Mouse (Mus musculus) thymus, adult 2 months (tissue): ENCODE measurements around the gene Chst11.

ENCODE experiments used
- CTCF ChIP-seq: fragments of 200-500 bp; IDR thresholded peaks from 2 replicates; pipeline ENCODE4 v1.5.1; 2012; ENCODE audit warnings: mild to moderate bottlenecking, control low read depth, low read length, moderate library complexity, borderline replicate concordance; ENCODE audit not compliant: control insufficient read depth, poor library complexity, insufficient read depth; ENCODE audit errors: extremely low read depth
- POLR2A ChIP-seq: fragments of 200-500 bp; IDR thresholded peaks from 2 replicates; pipeline ENCODE4 v1.6.1; 2012; ENCODE audit warnings: mild to moderate bottlenecking, low read length, control low read depth, moderate library complexity; ENCODE audit not compliant: control insufficient read depth, poor library complexity, insufficient read depth; ENCODE audit errors: extremely low read depth

DNA sequence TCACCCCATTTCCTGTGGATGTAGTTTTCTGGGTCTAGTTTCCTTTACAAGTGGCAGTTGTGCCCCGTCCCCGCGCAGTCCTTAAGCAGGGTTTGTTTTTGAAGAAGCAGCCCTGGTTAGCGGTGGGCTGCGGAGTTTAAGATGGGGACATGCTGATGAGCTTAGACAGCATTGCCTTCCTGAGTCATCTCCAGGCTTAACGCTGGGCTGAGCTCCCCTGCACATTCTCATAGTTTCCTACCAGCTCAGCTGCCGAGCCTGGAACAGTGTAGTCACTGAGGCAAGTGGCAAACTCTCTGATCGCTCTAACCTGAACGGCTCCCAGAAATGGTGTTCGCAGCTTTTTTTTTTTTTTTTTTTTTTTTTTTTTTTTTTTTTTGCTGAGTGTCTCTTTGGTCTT, 109.0 kb downstream of the Chst11 start:
- TF ChIP-seq CTCF (no peak), POLR2A (no peak)
